Mouse (Mus musculus) embryonic facial prominence, embryonic 12.5 days (tissue): ENCODE results near the gene 4930579F01Rik. TPM values are rescaled to one million over a fixed set of nuclear protein-coding genes. Genes with fewer than 3 reads are reported as not detected.

Source experiments
- ATAC-seq: fragments of 200-750 bp; cut with Nextera tagmentation; 2 replicates; pipeline ENCODE4 v1.8.0; 2017; ENCODE audit not compliant: insufficient number of reproducible peaks, insufficient read depth, low FRiP score, low TSS enrichment
- H3K27ac ChIP-seq: fragments of 300-500 bp; sonication (generic); 2 replicates; pipeline ENCODE4 v1.5.1; 2016; ENCODE audit warnings: mild to moderate bottlenecking
- H3K27me3 ChIP-seq: fragments of 300-500 bp; sonication (generic); 2 replicates; pipeline ENCODE4 v1.6.1; 2016; ENCODE audit warnings: mild to moderate bottlenecking, moderate library complexity
- H3K36me3 ChIP-seq: fragments of 300-500 bp; sonication (generic); 2 replicates; pipeline ENCODE4 v1.6.1; 2016; ENCODE audit warnings: mild to moderate bottlenecking
- H3K4me1 ChIP-seq: fragments of 300-500 bp; sonication (generic); 2 replicates; pipeline ENCODE4 v1.6.1; 2016
- H3K4me2 ChIP-seq: fragments of 300-500 bp; sonication (generic); replicated peaks from 2 replicates; pipeline ENCODE4 v1.6.1; 2016; ENCODE audit warnings: mild to moderate bottlenecking, moderate library complexity
- H3K4me3 ChIP-seq: fragments of 300-500 bp; sonication (generic); 2 replicates; pipeline ENCODE4 v1.5.1; 2016; ENCODE audit warnings: mild to moderate bottlenecking
- H3K9ac ChIP-seq: fragments of 300-500 bp; sonication (generic); 2 replicates; pipeline ENCODE4 v1.6.1; 2016; ENCODE audit warnings: mild to moderate bottlenecking, moderate library complexity
- H3K9me3 ChIP-seq: fragments of 300-500 bp; sonication (generic); 2 replicates; pipeline ENCODE4 v1.6.1; 2016; ENCODE audit warnings: mild to moderate bottlenecking, moderate library complexity
- WGBS: fragments of 180-500 bp; shearing (Covaris S2); methylation state at CpG from one replicate; pipeline ENCODE4 v1.1.7; 2016; 5-methylcytosine and 5-hydroxymethylcytosine counted together
- polyA plus RNA-seq: library from polyadenylated mRNA; unstranded; fragments of >200 nt; fragmentation: Nextera tagmentation; extraction: Ambion mirVana; gene quantifications from 2 replicates; pipeline ENCODE4 v1.2.1, GENCODE M21; 2016

The 4930579F01Rik gene
- polyA plus RNA-seq, 1 experiment from 2014 or later: 0.10 TPM

- 90% methylated on average over 8 of the region's 8 CpGs for WGBS
- no peak overlapping the region for H3K27ac ChIP-seq
- H3K36me3 ChIP-seq: no peaks in the 10 kb centered on the region
- no peak overlapping the region for H3K9ac ChIP-seq
- H3K4me3 ChIP-seq: no peak overlapping the region
- ATAC-seq: no peak
- no peak overlapping the region for H3K4me2 ChIP-seq
- no peaks in the 10 kb centered on the region for H3K27me3 ChIP-seq
- no peaks in the 10 kb centered on the region for H3K4me1 ChIP-seq
- H3K9me3 ChIP-seq: no peaks in the 10 kb centered on the region
Observed at GRCm38 (mm10) chr3:138227782-138228181, 34.2 kb upstream of the 4930579F01Rik start.

GRCm38 (mm10) chr3:138227082-138227481, 33.5 kb upstream of the 4930579F01Rik start:
- Histone ChIP-seq H3K27ac (no peak overlapping the region), H3K4me2 (no peak overlapping the region), H3K27me3 (no peaks in the 10 kb centered on the region), H3K9me3 (no peaks in the 10 kb centered on the region), H3K36me3 (no peaks in the 10 kb centered on the region), H3K9ac (no peak overlapping the region), H3K4me1 (no peaks in the 10 kb centered on the region), H3K4me3 (no peak overlapping the region)
- no peak for ATAC-seq
- WGBS: 84% methylated on average over 2 of the region's 2 CpGs

- no peak overlapping the region for H3K9ac ChIP-seq
- no peaks in the 10 kb centered on the region for H3K27me3 ChIP-seq
- 91% methylated on average over 6 of the region's 6 CpGs for WGBS
- H3K4me3 ChIP-seq: no peak overlapping the region
- H3K4me1 ChIP-seq: no peaks in the 10 kb centered on the region
- H3K36me3 ChIP-seq: no peaks in the 10 kb centered on the region
- no peak overlapping the region for H3K4me2 ChIP-seq
- H3K27ac ChIP-seq: no peak overlapping the region
- no peaks in the 10 kb centered on the region for H3K9me3 ChIP-seq
- ATAC-seq: no peak
Observed at GRCm38 (mm10) chr3:138226476-138226875, 32.9 kb upstream of the 4930579F01Rik start.

GRCm38 (mm10) chr3:138225853-138226252, 32.2 kb upstream of the 4930579F01Rik start:
- no peak overlapping the region for H3K4me3 ChIP-seq
- no peak overlapping the region for H3K9ac ChIP-seq
- no peak for ATAC-seq
- no peaks in the 10 kb centered on the region for H3K36me3 ChIP-seq
- no peak overlapping the region for H3K4me2 ChIP-seq
- H3K27me3 ChIP-seq: no peaks in the 10 kb centered on the region
- no peaks in the 10 kb centered on the region for H3K4me1 ChIP-seq
- H3K27ac ChIP-seq: no peak overlapping the region
- no peaks in the 10 kb centered on the region for H3K9me3 ChIP-seq
- WGBS: 64% methylated on average over 7 of the region's 7 CpGs

GRCm38 (mm10) chr3:138225331-138225730, 31.7 kb upstream of the 4930579F01Rik start:
- Histone ChIP-seq H3K9me3 (no peaks in the 10 kb centered on the region), H3K27ac (no peak overlapping the region), H3K36me3 (no peaks in the 10 kb centered on the region), H3K27me3 (no peaks in the 10 kb centered on the region), H3K4me1 (no peaks in the 10 kb centered on the region), H3K4me2 (no peak overlapping the region), H3K9ac (no peak overlapping the region), H3K4me3 (no peak overlapping the region)
- ATAC-seq: no peak
- WGBS: 54% methylated on average over 7 of the region's 7 CpGs

GRCm38 (mm10) chr3:138224363-138224954, 30.8 kb upstream of the 4930579F01Rik start:
- Histone ChIP-seq H3K27me3 (no peaks in the 10 kb centered on the region), H3K4me1 (no peaks in the 10 kb centered on the region), H3K27ac (no peak overlapping the region), H3K9ac (no peak overlapping the region), H3K4me2 (no peak overlapping the region), H3K9me3 (no peaks in the 10 kb centered on the region), H3K4me3 (no peak overlapping the region), H3K36me3 (no peaks in the 10 kb centered on the region)
- WGBS: 85% methylated on average over 13 of the region's 13 CpGs
- no peak for ATAC-seq

GRCm38 (mm10) chr3:138222952-138223351, 29.3 kb upstream of the 4930579F01Rik start:
- Histone ChIP-seq H3K4me2 (no peak overlapping the region), H3K4me3 (no peak overlapping the region), H3K9ac (no peak overlapping the region), H3K27ac (no peak overlapping the region), H3K36me3 (no peaks in the 10 kb centered on the region), H3K4me1 (no peaks in the 10 kb centered on the region), H3K9me3 (no peaks in the 10 kb centered on the region), H3K27me3 (no peaks in the 10 kb centered on the region)
- WGBS: 54% methylated on average over 5 of the region's 5 CpGs
- ATAC-seq: 0 out of 2 replicates have a peak, but pooled peaks have one; percentile 60

GRCm38 (mm10) chr3:138222511-138222910, 28.9 kb upstream of the 4930579F01Rik start:
- no peak overlapping the region for H3K27ac ChIP-seq
- H3K9ac ChIP-seq: no peak overlapping the region
- ATAC-seq: no peak
- H3K4me3 ChIP-seq: no peak overlapping the region
- 69% methylated on average over 4 of the region's 4 CpGs for WGBS
- no peaks in the 10 kb centered on the region for H3K9me3 ChIP-seq
- no peaks in the 10 kb centered on the region for H3K36me3 ChIP-seq
- H3K4me2 ChIP-seq: no peak overlapping the region
- no peaks in the 10 kb centered on the region for H3K4me1 ChIP-seq
- no peaks in the 10 kb centered on the region for H3K27me3 ChIP-seq

GRCm38 (mm10) chr3:138221116-138221515, 27.5 kb upstream of the 4930579F01Rik start:
- ATAC-seq: no peak
- no peaks in the 10 kb centered on the region for H3K9me3 ChIP-seq
- WGBS: 86% methylated on average over 11 of the region's 11 CpGs
- no peak overlapping the region for H3K27ac ChIP-seq
- H3K27me3 ChIP-seq: no peaks in the 10 kb centered on the region
- H3K4me2 ChIP-seq: no peak overlapping the region
- H3K9ac ChIP-seq: no peak overlapping the region
- no peak overlapping the region for H3K4me3 ChIP-seq
- no peaks in the 10 kb centered on the region for H3K36me3 ChIP-seq
- no peaks in the 10 kb centered on the region for H3K4me1 ChIP-seq

GRCm38 (mm10) chr3:138217631-138218264, 24.1 kb upstream of the 4930579F01Rik start, which contains the start of gene Adh7:
Gene Adh7 (plus strand): TSS chr3:138217760.
- H3K4me1 ChIP-seq: peaks cover 7% of the 10 kb centered on the region; the same call in 1 of the 2 replicates
- 51% methylated on average over 10 of the region's 10 CpGs for WGBS
- peak within 1 kb of the TSS; percentile 50; the same call in 1 of the 2 replicates for H3K27ac ChIP-seq
- H3K4me2 ChIP-seq: no peak within 1 kb of the TSS
- no peak for ATAC-seq
- no peaks in the 10 kb centered on the region for H3K27me3 ChIP-seq
- H3K9me3 ChIP-seq: no peaks in the 10 kb centered on the region
- H3K4me3 ChIP-seq: no peak within 1 kb of the TSS
- no peaks in the 10 kb centered on the region for H3K36me3 ChIP-seq
- no peak within 1 kb of the TSS for H3K9ac ChIP-seq

- ATAC-seq: no peak
Observed at GRCm38 (mm10) chr3:138216091-138216490, 22.5 kb upstream of the 4930579F01Rik start.

GRCm38 (mm10) chr3:138215395-138215989, 21.9 kb upstream of the 4930579F01Rik start:
- no peak overlapping the region for H3K4me3 ChIP-seq
- no peak overlapping the region for H3K4me2 ChIP-seq
- H3K36me3 ChIP-seq: no peaks in the 10 kb centered on the region
- no peak overlapping the region for H3K9ac ChIP-seq
- WGBS: 45% methylated on average over 11 of the region's 11 CpGs
- H3K27me3 ChIP-seq: no peaks in the 10 kb centered on the region
- H3K9me3 ChIP-seq: no peaks in the 10 kb centered on the region
- 0 out of 2 replicates have a peak, but pooled peaks have one; percentile 47 for ATAC-seq
- no peak overlapping the region for H3K27ac ChIP-seq
- H3K4me1 ChIP-seq: peaks cover 7% of the 10 kb centered on the region; the same call in 1 of the 2 replicates

More at GRCm38 (mm10) chr3:138216091-138216490, 22.5 kb upstream of the 4930579F01Rik start:
- Histone ChIP-seq H3K27me3 (no peaks in the 10 kb centered on the region), H3K4me3 (no peak overlapping the region), H3K36me3 (no peaks in the 10 kb centered on the region), H3K4me1 (peaks cover 7% of the 10 kb centered on the region; the same call in 1 of the 2 replicates), H3K4me2 (no peak overlapping the region), H3K9me3 (no peaks in the 10 kb centered on the region), H3K27ac (no peak overlapping the region), H3K9ac (no peak overlapping the region)
- WGBS: 82% methylated on average over 8 of the region's 8 CpGs
